Mouse (Mus musculus): ENCODE results near the gene Gm45902.

DNA sequence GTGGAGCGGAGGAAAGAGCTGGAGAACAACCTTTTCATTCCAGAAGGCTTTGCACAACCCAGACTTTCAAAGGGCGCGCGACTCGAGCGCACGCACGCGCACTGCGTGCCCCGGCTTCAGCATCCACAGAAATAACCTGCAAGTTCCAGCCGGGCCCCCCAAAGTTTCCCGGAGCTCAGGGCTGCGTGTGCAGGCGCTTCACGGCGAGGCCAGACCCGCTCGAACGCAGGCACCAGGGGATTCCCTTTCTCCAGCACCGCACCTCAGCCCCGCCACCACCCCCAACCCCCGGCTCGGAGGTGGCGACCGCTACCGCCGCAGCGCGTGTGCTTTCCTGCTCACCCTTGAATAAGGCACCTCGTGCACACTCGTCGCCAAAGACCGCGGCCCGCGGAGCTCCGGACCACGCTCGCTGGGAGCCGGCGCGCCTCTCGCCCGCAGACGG, 38.2 kb downstream of the Gm45902 start:
- TF ChIP-seq CTCF (IDR thresholded peaks at IDR 0.05; ENCODE audit: borderline replicate concordance, insufficient read depth, low read depth, low read length): no peak
- no peak for TF ChIP-seq POLR2A (IDR thresholded peaks at IDR 0.05; ENCODE audit: borderline replicate concordance, insufficient read depth, low read length)

All from cerebellum, adult 2 months (tissue).